Mouse (Mus musculus) testis, adult 2 months (tissue): ENCODE data around the gene Ngef.

Source experiments
- CTCF ChIP-seq: fragments of 200-500 bp; IDR thresholded peaks from 2 replicates; pipeline ENCODE4 v1.5.1; 2012; ENCODE audit warnings: low read depth, mild to moderate bottlenecking, inconsistent platforms, low read length, moderate library complexity; ENCODE audit not compliant: control insufficient read depth, insufficient read depth, insufficient replicate concordance
- POLR2A ChIP-seq: fragments of 200-500 bp; IDR thresholded peaks from 2 replicates; pipeline ENCODE4 v1.6.1; 2012; ENCODE audit warnings: low read depth, mild to moderate bottlenecking, inconsistent platforms, low read length, moderate library complexity; ENCODE audit not compliant: control insufficient read depth

- TF ChIP-seq CTCF, result no peak
- no peak for TF ChIP-seq POLR2A
Measured at GRCm38 (mm10) chr1:87458045-87458444, 115.6 kb downstream of the Ngef start.
